Mouse (Mus musculus) c-Kit-positive CD71-negative TER-119-negative erythroid progenitor cells, embryonic 14.5 days (primary cell): ENCODE measurements around the gene Nfkbia.

ENCODE experiments used
- DNase-seq: peaks from one replicate; pipeline ENCODE4 v3.0.0-alpha.2; 2013; ENCODE audit warnings: low read depth

Gene Nfkbia

GRCm38 (mm10) chr12:55490722-55491449, 1.6 kb downstream of the Nfkbia start:
- DNase-seq = no peak

GRCm38 (mm10) chr12:55489986-55490721, 2.3 kb downstream of the Nfkbia start:
- DNase-seq = no peak

- peak; percentile 52 for DNase-seq
Observed at GRCm38 (mm10) chr12:55488661-55489447, 3.6 kb downstream of the Nfkbia start.

- no peak for DNase-seq
Observed at GRCm38 (mm10) chr12:55487843-55488660, 4.4 kb downstream of the Nfkbia start.

GRCm38 (mm10) chr12:55486923-55487674, 5.3 kb downstream of the Nfkbia start:
- DNase-seq = no peak

- DNase-seq = no peak
Observed at GRCm38 (mm10) chr12:55484800-55485199, 7.6 kb downstream of the Nfkbia start.

GRCm38 (mm10) chr12:55484079-55484774, 8.2 kb downstream of the Nfkbia start:
- no peak for DNase-seq

- no peak for DNase-seq
Observed at GRCm38 (mm10) chr12:55483591-55483990, 8.9 kb downstream of the Nfkbia start.

GRCm38 (mm10) chr12:55482732-55483131, 9.7 kb downstream of the Nfkbia start:
- DNase-seq = no peak

GRCm38 (mm10) chr12:55481739-55482138, 10.7 kb downstream of the Nfkbia start:
- DNase-seq = no peak

GRCm38 (mm10) chr12:55480471-55481153, 11.8 kb downstream of the Nfkbia start:
- DNase-seq = no peak

GRCm38 (mm10) chr12:55478901-55479300, 13.5 kb downstream of the Nfkbia start:
- DNase-seq = no peak

- no peak for DNase-seq
Observed at GRCm38 (mm10) chr12:55474209-55474583, 18.3 kb downstream of the Nfkbia start.

- no peak for DNase-seq
Observed at GRCm38 (mm10) chr12:55473250-55474208, 18.9 kb downstream of the Nfkbia start.

- no peak for DNase-seq
Observed at GRCm38 (mm10) chr12:55471344-55471743, 21.1 kb downstream of the Nfkbia start.

GRCm38 (mm10) chr12:55470442-55470841, 22.0 kb downstream of the Nfkbia start:
- no peak for DNase-seq

- DNase-seq = no peak
Observed at GRCm38 (mm10) chr12:55467331-55468180, 24.9 kb downstream of the Nfkbia start.

- DNase-seq = no peak
Observed at GRCm38 (mm10) chr12:55466816-55467215, 25.6 kb downstream of the Nfkbia start.
